Mouse (Mus musculus): ENCODE measurements at regions not wholly inside any gene's neighbourhood (a gene's known extent, or its start where the extent isn't known, plus 50 kb on each side); places are given as distances from the start of the nearest gene placed in this dataset.

DNA sequence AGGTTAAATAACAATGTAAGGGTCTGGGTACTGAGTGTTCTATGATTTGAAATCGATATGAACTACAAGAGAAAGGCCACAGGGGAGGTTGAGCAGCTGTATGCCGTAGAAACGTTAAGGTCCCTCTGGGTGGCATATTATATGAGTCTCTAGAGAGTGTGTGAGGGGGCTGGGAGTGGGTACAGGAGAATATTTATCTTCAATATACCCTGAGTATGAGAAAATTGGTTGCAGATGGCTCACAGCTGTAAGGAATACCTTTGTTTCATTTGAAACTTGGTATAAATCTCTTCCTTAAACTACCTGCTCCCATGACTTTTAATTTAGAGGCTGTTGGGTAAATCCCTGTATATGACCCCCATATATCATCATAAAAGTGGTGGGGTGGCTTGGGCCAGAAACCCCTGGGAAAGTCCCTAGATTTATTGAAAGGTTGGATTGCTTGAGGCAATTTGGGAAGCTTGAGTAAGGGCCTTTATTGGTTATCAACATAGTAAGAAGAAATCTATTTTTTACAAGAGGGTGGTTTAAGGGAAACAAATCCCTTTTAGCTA is 128.7 kb upstream of the Prkg2 start:
- no peak for DNase-seq

DNA sequence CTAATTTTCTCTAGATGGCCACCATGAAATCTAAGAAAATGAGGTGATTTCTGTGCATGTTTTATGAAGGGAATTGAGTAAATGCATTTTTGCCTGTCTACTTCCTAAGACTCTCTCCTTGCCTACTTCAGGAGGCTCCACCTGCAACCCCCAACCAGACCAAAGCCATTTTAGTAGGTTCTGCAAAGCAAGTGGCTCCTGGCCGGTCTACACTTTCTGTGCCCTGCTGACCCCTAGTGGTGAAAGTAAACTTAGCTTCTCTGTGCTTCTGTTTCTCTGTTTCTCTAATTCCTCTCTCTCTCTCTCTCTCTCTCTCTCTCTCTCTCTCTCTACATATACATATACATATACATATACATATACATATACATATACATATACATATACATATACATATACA is 120.8 kb upstream of the Prkg2 start:
- peak; percentile 21 to 49 for DNase-seq

DNA sequence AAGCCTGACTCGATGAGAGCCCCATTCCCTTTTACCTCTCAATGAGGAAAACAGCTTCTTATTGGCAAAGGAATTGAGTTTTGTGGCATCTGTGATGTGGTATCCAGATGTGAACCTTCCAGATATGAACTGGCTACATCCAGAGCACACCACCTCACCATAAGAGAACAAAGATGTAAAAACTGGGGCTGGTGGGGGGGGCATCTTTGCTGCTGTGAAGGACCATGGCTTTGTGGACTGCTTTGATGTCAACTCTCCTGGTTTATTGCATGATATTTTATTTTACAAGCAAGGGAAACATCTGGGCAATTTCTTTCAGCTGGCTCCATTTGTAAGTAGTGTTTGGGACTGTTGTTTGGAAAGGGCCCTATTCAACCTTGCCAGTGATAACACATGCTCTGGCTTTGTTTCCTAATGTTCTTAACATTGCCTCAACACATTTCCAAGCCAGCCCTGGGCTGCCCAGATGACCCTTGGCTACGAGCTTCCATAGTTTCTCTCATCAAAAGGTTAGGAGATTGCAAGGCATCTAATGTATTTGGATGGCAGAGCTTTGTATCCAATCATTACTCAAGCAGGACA is 116.2 kb upstream of the Prkg2 start:
- peak in 1 of 2 experiments; percentile 35 for DNase-seq

DNA sequence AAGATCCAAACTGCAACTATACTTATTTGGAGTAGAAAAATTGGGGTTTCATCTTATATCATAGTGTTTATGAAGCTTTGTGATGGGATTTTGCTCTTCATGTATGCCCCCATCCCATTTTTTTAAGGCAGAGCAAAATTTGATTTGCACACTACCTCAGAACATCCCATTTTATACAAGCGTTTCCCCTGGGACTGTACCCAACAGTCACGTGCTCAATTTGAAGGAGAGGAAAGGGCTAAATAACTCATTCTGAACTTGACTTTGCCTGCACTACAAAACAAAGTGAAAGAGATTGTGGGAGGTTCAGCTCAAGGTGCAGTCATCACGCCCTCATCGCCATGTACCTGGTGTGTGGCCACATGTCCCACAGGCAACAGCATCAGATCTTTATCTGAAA is 115.1 kb upstream of the Prkg2 start:
- no peak for DNase-seq

DNA sequence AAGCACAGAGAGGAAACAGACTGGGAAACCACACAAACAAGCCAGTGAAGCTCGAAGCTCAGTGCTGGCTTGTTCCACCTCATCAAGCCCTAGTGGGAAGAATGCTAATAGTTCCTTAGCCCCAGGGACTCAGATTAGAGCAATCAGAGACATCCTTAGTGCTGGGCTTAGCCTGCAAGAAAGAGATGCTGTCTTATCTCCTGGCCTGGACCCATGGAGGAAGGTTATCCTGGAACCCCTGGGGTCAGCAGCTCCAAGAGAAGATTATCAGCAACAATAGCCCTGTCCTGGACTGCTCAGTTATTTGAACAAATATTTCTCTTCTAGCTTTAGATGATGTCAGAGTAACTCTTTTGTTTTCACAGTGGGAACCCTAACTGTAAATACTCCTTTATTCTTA is 112.8 kb upstream of the Prkg2 start:
- DNase-seq = no peak

DNA sequence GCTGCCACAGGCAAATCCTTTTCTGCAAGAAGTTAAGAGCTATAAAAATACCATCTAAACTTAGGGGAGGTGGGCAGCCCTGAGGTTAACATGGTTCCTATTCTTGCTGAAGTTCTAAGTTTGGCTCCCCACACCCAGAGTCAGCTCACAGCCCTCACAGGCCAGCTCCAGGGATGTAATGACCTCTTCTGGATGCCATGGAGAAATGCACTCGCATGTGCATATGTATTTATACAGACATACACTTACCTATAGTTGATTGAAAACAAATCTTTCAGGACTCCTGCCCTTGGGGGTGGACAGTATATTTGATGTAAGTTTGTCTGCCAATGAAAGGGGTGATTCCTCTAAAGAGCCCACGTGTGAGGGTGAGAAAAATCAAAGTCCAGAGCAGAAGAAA is 95.5 kb upstream of the Prkg2 start:
- no peak for DNase-seq

DNA sequence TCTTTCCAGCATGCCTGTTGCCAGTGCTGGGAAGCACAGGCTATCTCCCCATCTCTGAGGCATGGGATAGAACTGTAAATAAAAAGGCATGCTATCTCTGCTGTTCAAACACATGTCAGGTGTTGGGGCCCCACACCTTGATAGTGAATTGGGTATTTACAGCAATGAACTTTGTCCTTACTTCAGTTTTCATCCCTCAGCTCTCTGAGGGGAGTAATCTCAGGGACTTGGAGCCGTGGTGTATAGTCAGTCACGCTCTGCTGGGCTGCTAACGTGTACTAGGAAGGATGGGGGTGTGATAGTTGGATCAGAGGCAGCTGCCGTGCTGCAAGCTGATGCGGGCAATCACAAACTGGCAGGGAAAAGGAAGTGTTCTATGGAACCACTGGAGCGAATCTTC is 91.5 kb upstream of the Prkg2 start:
- DNase-seq = no peak

DNA sequence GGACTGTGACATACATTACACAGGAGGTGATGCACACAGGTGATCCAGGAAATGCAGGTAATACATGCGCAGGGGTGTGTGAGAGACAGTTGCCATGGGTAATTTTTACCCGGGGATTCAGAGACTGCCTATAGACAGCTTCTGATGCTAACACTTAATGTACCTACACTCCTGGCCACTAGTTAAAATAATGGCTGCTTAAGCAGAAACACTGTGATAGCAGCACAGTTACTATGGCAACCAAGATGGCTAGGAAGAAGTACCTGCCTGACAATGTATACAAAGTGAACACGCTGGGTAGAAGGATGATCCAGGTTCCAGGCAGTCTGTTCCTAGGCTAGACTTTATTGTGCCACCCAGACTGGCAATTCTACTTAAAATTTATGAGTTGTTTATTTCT is 88.3 kb upstream of the Prkg2 start:
- no peak for DNase-seq

DNA sequence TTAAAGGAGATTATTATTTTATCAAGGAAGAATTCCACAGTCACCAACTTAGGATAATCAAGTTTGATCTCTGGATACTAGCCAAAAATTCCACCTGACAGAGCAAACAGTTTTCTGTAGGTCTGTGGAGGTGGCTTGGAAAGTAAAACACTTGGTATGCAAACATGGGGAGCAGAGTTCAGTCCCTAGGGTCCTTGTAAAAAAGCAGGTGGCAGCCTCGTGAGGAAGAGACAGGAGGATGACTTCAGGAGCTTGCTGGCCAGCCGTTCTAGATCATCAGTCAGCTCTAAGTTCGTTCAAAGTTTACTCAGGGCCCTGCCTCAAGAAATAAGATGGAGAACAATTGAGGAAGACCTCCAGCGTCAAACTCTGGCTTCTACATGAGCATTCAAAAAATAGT is 74.6 kb upstream of the Prkg2 start:
- DNase-seq = no peak

DNA sequence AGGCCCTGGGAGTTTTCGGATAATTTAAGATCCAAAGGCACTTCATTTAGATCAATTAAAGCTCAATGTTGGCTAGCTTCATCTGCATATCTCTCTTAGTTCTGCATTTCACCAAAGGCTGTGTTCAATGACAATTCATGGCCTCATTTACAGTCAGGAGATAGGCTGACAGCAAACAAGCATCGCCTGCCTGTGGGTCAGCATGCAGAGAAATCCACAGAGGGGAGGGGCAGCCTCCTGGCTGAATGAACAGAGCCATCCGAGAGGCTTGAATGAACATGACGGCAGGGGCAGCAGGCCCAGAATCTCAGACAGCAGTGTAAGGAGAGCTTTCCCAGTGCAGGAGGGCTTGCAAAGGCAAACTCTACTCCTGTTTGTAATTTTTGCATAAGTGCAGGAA is 74.1 kb upstream of the Prkg2 start:
- no peak for DNase-seq

DNA sequence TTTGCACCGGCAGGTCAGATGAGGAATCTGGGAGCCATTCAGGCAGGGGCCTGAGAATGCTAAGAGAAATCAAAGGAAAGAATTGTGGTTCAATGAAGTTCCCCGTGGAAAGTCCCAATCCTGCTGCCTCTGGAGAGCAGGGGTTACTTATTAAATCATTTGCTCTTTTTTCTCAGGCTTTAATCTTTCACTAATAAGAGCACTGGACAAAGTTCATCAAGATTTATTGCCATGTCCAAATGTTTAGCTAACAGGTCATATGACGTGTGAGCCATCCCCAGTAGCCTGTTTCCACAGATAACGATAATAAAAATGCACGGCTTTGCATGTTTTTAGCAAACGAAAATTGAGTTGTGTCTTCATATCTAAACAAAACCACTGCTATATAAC is 62.6 kb upstream of the Prkg2 start:
- no peak for DNase-seq

DNA sequence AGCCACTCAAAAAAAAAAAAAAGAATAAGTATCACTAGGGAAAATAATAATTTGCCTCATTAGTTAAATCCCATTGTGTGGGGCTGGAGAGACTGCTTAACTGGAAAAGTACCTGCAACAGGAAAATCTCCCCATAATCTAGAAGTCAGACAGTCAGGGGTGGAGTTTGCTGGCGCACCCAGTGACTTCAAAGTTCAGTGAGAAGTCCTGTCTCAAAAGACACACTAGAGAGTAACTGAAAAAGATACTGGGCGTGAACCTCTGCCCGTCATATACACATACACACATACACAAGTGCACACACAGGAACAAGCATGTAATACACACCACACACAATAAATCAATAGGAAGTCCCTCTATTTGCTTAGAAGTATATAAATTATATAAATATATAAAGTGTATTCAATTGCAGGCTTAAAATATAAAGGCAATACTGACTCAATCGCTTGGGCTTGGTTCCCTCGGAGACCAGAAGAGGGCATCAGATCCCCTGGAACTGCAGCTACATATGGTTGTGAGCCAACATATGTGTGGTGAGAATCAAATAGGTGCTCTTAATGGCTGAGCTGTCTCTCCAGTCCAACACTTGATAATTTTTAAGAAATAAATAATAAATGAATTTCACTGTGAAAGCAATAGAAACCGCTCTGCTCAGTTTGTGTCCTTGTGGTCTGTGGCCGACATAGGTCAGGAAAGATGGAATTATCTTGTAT is 62.0 kb upstream of the Prkg2 start:
- DNase-seq = no peak

Measured in lung, postnatal 4 days (tissue).